Comparison of ENCODE assay signal across 22 mouse cellular contexts in the genomic region with DNA sequence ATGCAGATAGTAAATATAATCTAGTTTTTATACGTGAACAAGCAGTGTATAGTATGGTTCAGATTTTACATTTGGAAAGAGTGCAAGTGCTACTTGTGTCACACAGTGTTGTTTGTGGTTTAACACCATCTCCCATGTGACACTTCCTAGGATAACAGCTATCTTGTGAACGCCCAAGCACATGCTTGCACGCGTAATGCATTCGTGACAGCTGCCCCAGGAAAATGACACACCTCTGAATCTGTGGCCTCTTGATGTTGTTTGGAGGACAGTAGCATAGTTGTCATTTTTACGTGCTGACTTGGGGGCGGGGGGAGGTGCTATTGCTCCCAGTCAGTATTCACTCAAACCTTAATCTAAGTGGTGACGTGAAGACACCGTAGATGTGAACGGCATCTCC.
DNase-seq lines count a peak whose midpoint lies in the region; ATAC-seq lines count a peak whose summit lies in the region.
"Had no signal": no experiment of that assay in that cellular context is flagged by ENCODE, and none has a peak within 500 bp of the region (broad histone marks: within the 10 kb centered on the region; RNA-seq: fewer than 3 reads in every experiment).

No protein-coding gene starts in this region.

- no peaks in the 10 kb centered on the region for H3K9me3 ChIP-seq in heart, embryonic 10.5 days
- no peaks in the 10 kb centered on the region for H3K9me3 ChIP-seq in midbrain, embryonic 14.5 days (ENCODE audit: control insufficient read depth, low read length)
- no peaks in the 10 kb centered on the region for H3K9me3 ChIP-seq in midbrain, embryonic 10.5 days (replicated peaks)
- no peaks in the 10 kb centered on the region for H3K9me3 ChIP-seq in intestine, embryonic 15.5 days
- H3K9me3 ChIP-seq: embryonic facial prominence, embryonic 10.5 days; embryonic facial prominence, embryonic 12.5 days; forebrain, embryonic 12.5 days; forebrain, embryonic 15.5 days had no signal

- 51% methylated on average over 10 of the region's 10 CpGs for WGBS in heart, embryonic 10.5 days
- WGBS in midbrain, embryonic 14.5 days: 84% methylated on average over 10 of the region's 10 CpGs
- 94% methylated on average over 10 of the region's 10 CpGs for WGBS in midbrain, embryonic 10.5 days
- whole genome bisulfite sequencing in intestine, embryonic 15.5 days: 90% methylated on average over 10 of the region's 10 CpGs

- H3K4me2 ChIP-seq in midbrain, embryonic 14.5 days (ENCODE audit: low read length): no peak overlapping the region
- H3K4me2 ChIP-seq in intestine, embryonic 15.5 days (replicated peaks): no peak overlapping the region
- H3K4me2 ChIP-seq: embryonic facial prominence, embryonic 12.5 days; forebrain, embryonic 12.5 days; forebrain, embryonic 15.5 days had no signal

- no peaks in the 10 kb centered on the region for H3K27me3 ChIP-seq in heart, embryonic 10.5 days (ENCODE audit: insufficient read depth, poor library complexity, severe bottlenecking)
- H3K27me3 ChIP-seq in midbrain, embryonic 14.5 days (ENCODE audit: control insufficient read depth, insufficient read depth, low read length): no peaks in the 10 kb centered on the region
- H3K27me3 ChIP-seq in midbrain, embryonic 10.5 days (ENCODE audit: low read depth, poor library complexity, severe bottlenecking): no peaks in the 10 kb centered on the region
- H3K27me3 ChIP-seq in intestine, embryonic 15.5 days (replicated peaks): no peaks in the 10 kb centered on the region
- H3K27me3 ChIP-seq: embryonic facial prominence, embryonic 12.5 days; forebrain, embryonic 15.5 days had no signal

- no peak overlapping the region for H3K27ac ChIP-seq in heart, embryonic 10.5 days
- peak overlapping the region; percentile 66; the same call in 1 of the 2 replicates for H3K27ac ChIP-seq in midbrain, embryonic 14.5 days (replicated peaks; ENCODE audit: low read depth, low read length)
- H3K27ac ChIP-seq in midbrain, embryonic 10.5 days (replicated peaks): no peak overlapping the region
- no peak overlapping the region for H3K27ac ChIP-seq in intestine, embryonic 15.5 days
- H3K27ac ChIP-seq: embryonic facial prominence, embryonic 10.5 days; embryonic facial prominence, embryonic 12.5 days; forebrain, embryonic 12.5 days had no signal

- no peak overlapping the region for H3K4me3 ChIP-seq in heart, embryonic 10.5 days
- no peak overlapping the region for H3K4me3 ChIP-seq in midbrain, embryonic 14.5 days (replicated peaks; ENCODE audit: low read depth, low read length)
- H3K4me3 ChIP-seq in midbrain, embryonic 10.5 days: no peak overlapping the region
- H3K4me3 ChIP-seq in intestine, embryonic 15.5 days (replicated peaks): no peak overlapping the region
- H3K4me3 ChIP-seq: embryonic facial prominence, embryonic 10.5 days; embryonic facial prominence, embryonic 12.5 days; forebrain, embryonic 12.5 days; forebrain, embryonic 15.5 days had no signal

- ATAC-seq in midbrain, embryonic 14.5 days (ENCODE audit: low FRiP score, low TSS enrichment): no peak
- no peak for ATAC-seq in intestine, embryonic 15.5 days
- ATAC-seq: forebrain, embryonic 15.5 days; forebrain, postnatal 0 days had no signal

- no peak overlapping the region for H3K9ac ChIP-seq in midbrain, embryonic 14.5 days (replicated peaks; ENCODE audit: low read length)
- no peak overlapping the region for H3K9ac ChIP-seq in intestine, embryonic 15.5 days
- H3K9ac ChIP-seq: embryonic facial prominence, embryonic 12.5 days; forebrain, embryonic 12.5 days; forebrain, embryonic 15.5 days; forebrain, postnatal 0 days had no signal

- DNase-seq in embryo, embryonic 10 days (ENCODE audit: low spot score): peak; percentile 1
- no peak for DNase-seq in embryo, embryonic 9.5 days (ENCODE audit: extremely low spot score)
- peak; percentile 79 for DNase-seq in heart, adult 11 months
- DNase-seq in heart, embryonic 10.5 days (ENCODE audit: low spot score): no peak
- no peak for DNase-seq in midbrain, embryonic 14.5 days
- DNase-seq in midbrain, embryonic 10.5 days (ENCODE audit: low spot score): no peak
- DNase-seq: adrenal gland, adult 8-10 months; adrenal gland, postnatal 14 days; adrenal gland, postnatal 36 days; B cell, adult 2 months; cerebellum, adult 11-12 months; cerebellum, adult 2 months; cerebellum, adult 9-10 months; cerebellum, postnatal 10 days; cerebellum, postnatal 25 days; embryo, embryonic 11 days; forebrain, postnatal 0 days had no signal

- H3K4me1 ChIP-seq in heart, embryonic 10.5 days: peaks cover 51% of the 10 kb centered on the region
- peaks cover 41% of the 10 kb centered on the region for H3K4me1 ChIP-seq in midbrain, embryonic 14.5 days (ENCODE audit: control insufficient read depth, insufficient read depth, low read length)
- peaks cover 47% of the 10 kb centered on the region for H3K4me1 ChIP-seq in midbrain, embryonic 10.5 days
- no peaks in the 10 kb centered on the region for H3K4me1 ChIP-seq in intestine, embryonic 15.5 days (replicated peaks)

- no peaks in the 10 kb centered on the region for H3K36me3 ChIP-seq in heart, embryonic 10.5 days
- no peaks in the 10 kb centered on the region for H3K36me3 ChIP-seq in midbrain, embryonic 14.5 days (ENCODE audit: control insufficient read depth, insufficient read depth, low read length)
- no peaks in the 10 kb centered on the region for H3K36me3 ChIP-seq in midbrain, embryonic 10.5 days
- H3K36me3 ChIP-seq in intestine, embryonic 15.5 days: no peaks in the 10 kb centered on the region
- H3K36me3 ChIP-seq: embryonic facial prominence, embryonic 10.5 days; embryonic facial prominence, embryonic 12.5 days; forebrain, embryonic 12.5 days; forebrain, embryonic 15.5 days had no signal

Comparison
In these comparisons a context has a peak if more than half of its experiments do, and no peak if none do; other contexts are left out.
1. DNase-seq: peak in embryo, embryonic 10 days (single experiment) and heart, adult 11 months (single experiment); none in embryo, embryonic 9.5 days (single experiment), heart, embryonic 10.5 days (single experiment), midbrain, embryonic 14.5 days (single experiment) and midbrain, embryonic 10.5 days (single experiment).